Mouse (Mus musculus) NIH3T3 (cell line): Measurements from ENCODE around the gene Tbc1d10b.
A peak's percentile ranks its signal among the peaks of the same experiment; 100 is the strongest.
"Not testable (repeated sequence)": the region's sequence is repeated elsewhere in the genome, so short reads cannot be mapped to it uniquely, and the experiment has no call there.

Experiments used
- DNase-seq: peaks from one replicate; pipeline ENCODE4 v3.0.0-alpha.2; 2012; ENCODE audit warnings: low read depth

Gene Tbc1d10b

GRCm38 (mm10) chr7:127206606-127207005, 1.7 kb downstream of the Tbc1d10b start:
- DNase-seq: peak; percentile 11

- DNase-seq: no peak
These were observed 11.8 kb downstream of the Tbc1d10b start for GRCm38 (mm10) chr7:127196484-127196883.

DNA sequence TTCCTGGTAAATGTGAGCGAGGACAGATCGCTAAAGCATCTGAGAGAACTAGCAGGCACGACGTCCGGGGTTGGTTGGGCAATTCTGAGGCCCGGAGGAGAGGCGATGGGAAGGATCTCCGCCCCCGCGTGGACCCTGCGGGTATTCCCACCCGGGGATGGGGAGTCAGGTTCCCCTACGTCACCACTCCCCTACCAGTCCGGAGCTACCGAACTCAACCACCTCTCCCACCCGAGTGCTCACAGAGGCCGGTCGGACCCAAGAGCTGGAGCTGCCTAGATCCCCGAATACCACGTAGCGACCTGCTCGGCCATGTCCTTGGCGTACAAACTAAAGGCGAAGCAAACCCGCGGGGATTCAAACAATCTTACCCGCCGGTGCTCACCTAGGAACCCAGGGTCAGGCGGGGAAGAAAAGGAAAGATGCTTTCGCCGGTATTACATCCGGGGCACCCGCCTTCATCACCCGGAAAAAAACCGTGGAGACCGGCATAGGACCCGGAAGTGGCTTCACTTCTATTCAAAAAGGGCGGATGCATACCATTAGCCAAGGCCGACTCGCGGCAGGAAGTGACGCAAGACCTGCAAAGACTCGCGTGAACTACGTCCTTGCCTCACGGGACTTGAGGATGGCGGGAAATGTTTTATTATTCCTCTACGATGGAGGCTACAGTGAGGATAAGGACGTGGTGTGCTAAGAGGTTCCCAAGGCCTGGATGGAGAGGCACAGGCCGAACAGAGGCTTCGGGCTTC, 12.5 kb downstream of the Tbc1d10b start, which contains the start of gene Cd2bp2:
Gene Cd2bp2 (minus strand): TSS at position 507 of the 752 bp plus-strand sequence.
- DNase-seq: peak; percentile 95

DNA sequence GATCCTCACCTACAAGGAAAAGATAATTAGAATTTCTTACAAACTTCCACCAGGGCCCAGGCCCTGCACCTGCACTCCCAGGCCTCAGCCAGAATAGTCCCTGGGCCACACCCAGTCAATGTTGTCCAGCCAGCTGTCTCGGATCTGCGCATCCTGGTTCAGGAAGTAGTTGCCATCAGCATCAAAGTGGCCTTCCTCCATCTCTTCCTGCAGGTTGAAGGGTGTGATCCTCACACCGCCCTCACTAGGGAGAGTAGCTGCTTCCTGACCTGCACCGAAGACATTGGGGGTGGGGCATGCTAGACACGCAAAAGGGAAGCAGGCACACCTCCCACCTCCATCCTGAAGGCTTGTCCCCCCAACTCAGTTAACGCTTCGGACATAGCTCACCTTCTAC, 13.6 kb downstream of the Tbc1d10b start:
- DNase-seq: no peak

DNA sequence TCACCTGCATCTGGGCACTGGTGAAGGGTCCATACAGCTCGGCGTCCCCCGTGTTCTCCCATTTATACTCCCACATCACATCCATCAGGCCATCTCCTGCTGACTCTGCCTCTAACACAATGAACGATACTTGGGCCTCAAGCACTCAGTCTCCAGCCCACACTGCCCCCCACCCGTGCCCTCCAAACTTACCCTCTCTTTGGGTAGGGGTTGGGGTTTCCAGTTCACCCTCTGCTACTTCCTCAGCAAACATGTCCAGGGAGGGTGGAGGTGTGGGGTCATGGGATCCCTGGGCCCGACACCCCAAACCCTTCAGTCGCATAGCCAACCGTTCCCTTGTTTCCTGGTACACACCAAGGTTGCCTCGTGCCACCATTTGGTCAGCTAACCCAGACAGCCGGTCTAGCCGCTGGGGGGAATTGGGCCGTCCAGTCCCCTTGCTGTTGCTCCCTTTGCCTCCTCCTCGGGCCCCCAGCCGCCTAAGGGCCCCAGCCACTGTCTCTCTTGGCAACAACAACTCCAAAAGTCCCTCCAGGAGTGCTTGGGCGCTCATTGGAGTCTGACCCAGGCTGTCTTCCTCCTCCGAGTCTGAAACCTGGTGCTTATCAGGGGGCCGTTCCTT, 14.1 kb downstream of the Tbc1d10b start:
- no peak for DNase-seq

DNA sequence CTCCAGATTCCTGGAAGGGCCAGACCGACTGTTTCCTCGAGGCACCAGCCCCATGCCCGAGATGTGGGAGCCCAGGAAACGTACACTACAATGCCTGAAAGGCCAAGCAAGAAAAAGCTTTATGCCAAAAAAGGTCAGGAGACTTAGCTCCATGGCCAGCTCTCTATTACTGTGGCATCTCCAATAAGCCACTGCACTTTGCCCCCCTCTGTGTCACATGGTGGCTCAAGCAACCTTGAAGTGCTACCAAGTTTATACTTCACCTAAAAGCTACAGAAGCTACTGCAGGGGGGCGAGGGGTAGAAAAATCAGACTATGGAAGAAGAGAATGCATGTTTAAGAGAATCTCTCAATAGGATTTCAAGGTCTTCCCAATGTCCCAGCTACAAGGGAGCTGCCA, 15.3 kb downstream of the Tbc1d10b start:
- no peak for DNase-seq

- no peak for DNase-seq
These were observed 17.6 kb downstream of the Tbc1d10b start for GRCm38 (mm10) chr7:127190672-127191071.

- DNase-seq: no peak
These were observed 19.7 kb downstream of the Tbc1d10b start for GRCm38 (mm10) chr7:127188305-127189276.

DNA sequence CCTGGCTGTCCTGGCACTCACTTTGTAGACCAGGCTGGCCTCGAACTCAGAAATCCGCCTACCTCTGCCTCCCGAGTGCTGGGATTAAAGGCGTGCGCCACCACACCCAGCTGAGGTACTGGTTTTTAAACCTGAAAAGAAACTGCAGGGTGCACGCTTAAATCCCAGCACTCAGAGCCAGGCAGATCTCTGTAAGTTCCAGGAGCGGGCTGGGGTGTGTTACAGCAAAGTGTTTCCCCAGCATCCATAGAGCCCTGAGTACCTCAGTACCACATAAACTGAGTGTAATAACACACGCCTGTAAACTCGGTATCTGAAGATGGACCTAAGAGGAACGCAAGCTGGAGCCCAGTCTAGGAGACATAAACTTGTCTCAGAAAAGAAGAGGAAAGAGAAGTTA, 20.9 kb downstream of the Tbc1d10b start:
- no peak for DNase-seq

DNA sequence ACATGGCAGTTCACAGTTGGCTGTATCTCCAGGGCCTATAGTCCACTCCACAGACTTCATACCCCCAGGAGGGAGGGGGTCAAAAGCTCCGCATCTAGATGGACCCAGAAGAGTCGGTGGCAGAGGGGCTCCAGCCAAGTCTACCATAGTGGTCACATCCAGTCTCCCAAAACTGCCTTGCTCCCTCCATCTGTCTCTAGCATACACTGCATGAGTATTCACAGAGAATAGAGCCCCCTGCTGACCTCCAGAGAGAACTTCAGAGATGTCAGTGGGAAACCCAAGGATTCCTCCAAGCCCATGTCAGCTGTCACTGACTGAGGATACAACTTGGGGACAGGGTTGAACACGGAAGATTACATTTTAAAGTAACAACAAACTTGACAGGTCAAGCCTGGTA, 22.7 kb downstream of the Tbc1d10b start:
- DNase-seq: peak; percentile 70

DNA sequence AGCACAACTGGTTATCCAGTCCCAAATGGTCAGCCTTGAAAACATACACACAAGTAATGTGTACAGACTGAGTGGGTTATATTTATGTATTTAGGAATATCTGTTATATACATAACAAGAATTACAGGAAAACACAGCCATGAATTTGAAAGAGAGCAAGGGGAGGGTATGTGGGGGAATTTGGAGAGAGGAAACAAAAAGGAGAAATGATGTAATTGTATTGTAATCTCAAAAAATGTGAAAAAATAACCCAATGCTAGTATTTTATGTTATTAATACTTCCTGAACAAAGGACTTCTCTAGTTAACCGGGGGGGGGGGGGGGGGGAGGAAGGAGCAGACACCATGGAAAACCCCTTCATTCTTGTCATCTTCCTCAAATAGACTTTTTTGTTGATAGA, 23.5 kb downstream of the Tbc1d10b start:
- DNase-seq: no peak

- DNase-seq: peak; percentile 22
These were observed 24.4 kb downstream of the Tbc1d10b start for GRCm38 (mm10) chr7:127183828-127184227.

GRCm38 (mm10) chr7:127183345-127183744, 24.9 kb downstream of the Tbc1d10b start:
- no peak for DNase-seq

- DNase-seq: not testable (repeated sequence)
These were observed 26.5 kb downstream of the Tbc1d10b start for GRCm38 (mm10) chr7:127181724-127182123.

- no peak for DNase-seq
These were observed 27.5 kb downstream of the Tbc1d10b start for GRCm38 (mm10) chr7:127180783-127181182.

- DNase-seq: peak; percentile 45
These were observed 31.3 kb downstream of the Tbc1d10b start for GRCm38 (mm10) chr7:127176937-127177336.

- no peak for DNase-seq
These were observed 41.8 kb downstream of the Tbc1d10b start for GRCm38 (mm10) chr7:127166501-127166900.

- no peak for DNase-seq
These were observed 42.4 kb downstream of the Tbc1d10b start for GRCm38 (mm10) chr7:127165607-127166493.

DNA sequence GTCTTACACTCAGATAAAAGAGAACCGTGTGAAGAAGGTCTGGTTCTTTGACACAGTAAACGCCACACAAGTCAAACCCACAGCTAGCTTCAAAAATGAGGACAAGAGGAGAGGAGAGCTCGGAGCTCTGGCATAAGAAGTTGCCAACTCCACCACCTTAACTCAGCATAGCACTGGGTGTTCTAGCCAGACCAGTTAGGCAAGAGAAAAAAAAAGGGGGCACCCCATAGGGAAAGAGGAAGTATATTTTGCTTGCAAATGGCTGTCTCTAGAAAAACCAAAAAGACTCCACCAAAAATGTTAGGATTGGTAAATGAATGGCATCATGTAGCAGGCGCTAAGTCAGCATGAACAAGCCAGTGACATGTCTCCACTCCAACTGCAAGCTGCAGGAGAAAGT, 44.3 kb downstream of the Tbc1d10b start:
- no peak for DNase-seq

- peak; percentile 50 for DNase-seq
These were observed 45.7 kb downstream of the Tbc1d10b start for GRCm38 (mm10) chr7:127162546-127162945.

- peak; percentile 74 for DNase-seq
These were observed 50.7 kb downstream of the Tbc1d10b start for GRCm38 (mm10) chr7:127157548-127157947.
